Mouse (Mus musculus): ENCODE results near the gene Dagla.

Dagla gene

DNA sequence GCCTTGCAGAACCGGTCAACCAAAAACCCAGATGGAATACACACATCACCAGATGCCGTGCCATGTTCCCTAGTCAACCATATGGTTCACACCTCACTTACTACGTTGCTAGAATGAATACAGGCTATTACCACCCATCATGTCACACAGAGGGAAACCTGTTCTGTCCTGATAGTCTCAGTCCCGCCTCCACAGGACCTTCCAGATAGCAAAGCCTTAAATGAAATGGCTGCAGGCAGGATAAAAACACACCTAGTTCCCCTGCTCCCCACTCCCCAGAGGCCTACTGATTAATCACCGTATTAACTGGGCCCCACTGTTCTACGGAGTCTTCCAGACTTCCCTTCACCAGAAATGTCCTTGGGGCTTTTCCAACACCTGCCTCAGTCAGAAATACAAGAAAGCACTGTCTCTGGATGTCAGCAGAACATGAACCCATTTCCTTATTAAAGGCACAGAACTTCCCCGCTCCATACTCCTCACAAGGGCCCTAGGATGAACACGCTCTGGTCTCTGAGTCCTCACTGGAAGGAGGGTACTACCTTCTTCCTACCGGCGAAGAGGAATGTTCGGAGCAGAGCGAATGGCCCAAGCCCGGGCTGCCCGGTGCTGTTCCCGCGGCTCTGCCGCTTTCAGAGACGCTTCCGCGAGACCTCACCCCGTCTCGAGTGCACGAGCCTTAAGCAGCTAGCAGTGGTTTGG is 101.4 kb downstream of the Dagla start:
- peak in 1 of 2 experiments; percentile 19 for DNase-seq (ENCODE audit: low spot score in 2 of 2)

- peak; percentile 45 to 80 for DNase-seq (ENCODE audit: low spot score in 2 of 2)
Measured at GRCm38 (mm10) chr19:10198723-10199122, 106.0 kb downstream of the Dagla start.

DNA sequence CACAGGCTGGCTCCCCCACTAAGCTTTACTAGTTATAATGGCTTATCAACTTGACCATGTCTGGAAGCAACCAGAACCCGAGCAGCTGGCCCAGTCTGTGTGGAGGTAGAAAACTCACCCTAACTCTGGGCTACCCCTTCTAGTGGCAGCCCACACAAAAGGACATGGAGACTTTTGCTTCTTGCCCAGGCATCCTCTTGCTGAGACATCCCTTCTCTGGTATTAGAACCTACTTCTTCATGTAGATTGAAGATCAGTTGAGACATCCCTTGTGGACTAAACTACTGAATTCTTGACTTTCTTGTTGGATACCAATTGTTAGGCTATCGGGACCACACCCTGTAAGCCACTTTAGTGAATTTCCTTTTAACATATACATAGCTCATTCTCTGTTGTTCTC is 106.4 kb downstream of the Dagla start:
- no peak for DNase-seq (ENCODE audit: low spot score in 2 of 2)

DNA sequence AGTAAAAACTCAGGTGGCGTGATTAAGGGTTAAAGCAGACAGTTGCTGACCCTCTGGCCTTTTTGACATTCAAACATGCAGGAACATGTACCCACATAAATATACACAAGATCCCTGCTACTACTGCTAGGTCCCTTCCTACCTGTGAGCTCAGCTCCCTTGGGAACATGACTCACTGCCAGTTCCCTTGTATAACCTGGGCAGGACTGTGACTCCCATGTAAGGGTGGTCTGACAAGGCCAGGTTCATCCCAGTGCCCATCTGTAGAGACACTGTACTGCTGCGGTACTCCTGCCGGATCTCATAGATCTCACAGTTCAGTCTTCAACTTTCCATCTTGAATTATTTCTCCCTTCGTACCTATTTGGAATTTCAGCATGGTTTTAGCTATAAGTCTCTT is 107.5 kb downstream of the Dagla start:
- DNase-seq (ENCODE audit: low spot score in 2 of 2) = no peak
